Mouse (Mus musculus): ENCODE data around the gene Tirap. TPM values are rescaled to one million over a fixed set of nuclear protein-coding genes. Genes with fewer than 3 reads are reported as not detected.

Gene Tirap
- polyA plus RNA-seq, 1 experiment from 2014 or later: 11.8 TPM

DNA sequence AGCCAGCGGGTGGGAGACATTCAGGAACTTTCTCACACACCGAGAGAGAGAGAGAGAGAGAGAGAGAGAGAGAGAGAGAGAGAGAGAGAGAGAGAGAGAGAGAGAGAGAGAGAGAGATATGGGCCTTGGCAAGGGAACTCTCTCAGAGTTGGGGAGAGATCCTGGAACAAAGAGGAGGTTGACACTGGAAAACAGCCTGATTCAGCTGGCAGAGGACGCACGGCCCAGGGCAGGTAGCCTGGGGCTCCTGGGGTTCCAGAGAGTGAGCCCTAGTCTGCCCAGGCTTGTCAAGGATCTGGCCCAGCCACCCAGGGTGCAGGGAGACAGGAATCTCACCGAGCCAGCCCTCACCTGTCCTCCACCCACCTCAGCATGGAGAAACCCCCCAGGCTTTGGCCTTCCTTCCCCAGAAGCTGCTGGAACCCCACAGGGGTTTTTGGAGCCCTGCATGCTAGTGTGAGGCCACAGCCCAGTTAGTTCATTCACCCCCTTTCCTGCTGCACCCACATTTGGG is 60.8 kb downstream of the Tirap start:
- H3K9ac ChIP-seq (ENCODE audit: low read length): no peak overlapping the region
- ATAC-seq (ENCODE audit: low read depth): no peak
- H3K36me3 ChIP-seq (ENCODE audit: control insufficient read depth, insufficient read depth, low read length): no peaks in the 10 kb centered on the region
- no peaks in the 10 kb centered on the region for H3K27me3 ChIP-seq (ENCODE audit: control insufficient read depth, insufficient read depth, low read depth, low read length)
- 88% methylated on average over 5 of the region's 5 CpGs for WGBS
- H3K4me2 ChIP-seq (ENCODE audit: low read depth, low read length): no peak overlapping the region
- no peaks in the 10 kb centered on the region for H3K4me1 ChIP-seq (replicated peaks; ENCODE audit: control insufficient read depth, insufficient read depth, low read length)
- H3K27ac ChIP-seq (ENCODE audit: low read length): no peak overlapping the region
- no peaks in the 10 kb centered on the region for H3K9me3 ChIP-seq (ENCODE audit: control insufficient read depth, low read length)
- H3K4me3 ChIP-seq (ENCODE audit: low read length): no peak overlapping the region

DNA sequence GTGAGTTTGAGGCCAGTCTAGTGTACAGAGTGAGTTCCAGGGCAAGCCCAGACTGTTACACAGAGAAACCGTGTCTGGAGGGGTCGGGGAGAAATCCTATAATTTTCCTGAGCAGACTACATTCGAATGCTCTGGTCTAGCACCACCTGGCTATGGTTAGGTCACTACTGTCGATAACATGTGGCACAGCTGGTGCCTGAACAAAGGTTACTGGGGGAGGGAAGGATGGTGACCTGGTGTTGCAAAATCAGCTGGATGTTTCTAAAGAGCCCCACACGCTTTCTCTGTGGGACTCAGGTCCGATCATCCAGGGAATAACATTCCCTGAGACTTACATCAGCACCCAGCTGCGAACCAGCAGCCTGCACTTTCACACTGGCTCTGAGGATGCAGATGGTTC is 62.1 kb downstream of the Tirap start:
- Histone ChIP-seq H3K4me1 (replicated peaks; ENCODE audit: control insufficient read depth, insufficient read depth, low read length) (no peaks in the 10 kb centered on the region), H3K9ac (ENCODE audit: low read length) (no peak overlapping the region), H3K36me3 (ENCODE audit: control insufficient read depth, insufficient read depth, low read length) (no peaks in the 10 kb centered on the region), H3K4me2 (ENCODE audit: low read depth, low read length) (no peak overlapping the region), H3K4me3 (ENCODE audit: low read length) (no peak overlapping the region), H3K27me3 (ENCODE audit: control insufficient read depth, insufficient read depth, low read depth, low read length) (no peaks in the 10 kb centered on the region), H3K27ac (ENCODE audit: low read length) (no peak overlapping the region), H3K9me3 (ENCODE audit: control insufficient read depth, low read length) (no peaks in the 10 kb centered on the region)
- 76% methylated on average over 7 of the region's 7 CpGs for WGBS
- no peak for ATAC-seq (ENCODE audit: low read depth)

DNA sequence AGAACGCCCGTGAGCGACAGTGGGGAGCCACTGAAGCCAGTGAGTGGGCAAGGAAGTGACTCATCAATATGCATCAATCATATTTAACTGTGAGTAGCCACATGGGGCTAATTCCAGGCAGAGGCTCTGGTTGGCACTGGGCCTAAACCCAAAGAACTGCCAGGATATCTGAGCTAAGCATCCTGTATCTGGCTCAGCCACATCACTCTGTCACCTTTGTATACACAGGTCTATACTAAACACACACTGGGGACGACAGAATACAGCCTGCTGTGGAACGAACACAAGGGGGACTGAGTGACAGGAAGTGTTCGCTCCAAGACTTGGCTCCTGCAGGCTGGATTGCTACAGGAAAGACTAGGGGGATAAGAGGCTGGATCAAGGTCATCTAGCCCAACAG is 64.5 kb downstream of the Tirap start:
- peak; percentile 62 for ATAC-seq (ENCODE audit: low read depth)
- Histone ChIP-seq H3K4me3 (ENCODE audit: low read length) (no peak overlapping the region), H3K4me1 (replicated peaks; ENCODE audit: control insufficient read depth, insufficient read depth, low read length) (no peaks in the 10 kb centered on the region), H3K9ac (ENCODE audit: low read length) (no peak overlapping the region), H3K36me3 (ENCODE audit: control insufficient read depth, insufficient read depth, low read length) (no peaks in the 10 kb centered on the region), H3K4me2 (ENCODE audit: low read depth, low read length) (no peak overlapping the region), H3K9me3 (ENCODE audit: control insufficient read depth, low read length) (no peaks in the 10 kb centered on the region), H3K27ac (ENCODE audit: low read length) (no peak overlapping the region), H3K27me3 (ENCODE audit: control insufficient read depth, insufficient read depth, low read depth, low read length) (no peaks in the 10 kb centered on the region)
- WGBS: 39% methylated on average over 6 of the region's 6 CpGs

Other genes with a start within 250 kb of the Tirap start
- gene St3gal4, start 81.0 kb downstream of the Tirap start, polyA plus RNA-seq (2015; fragmentation: Nextera tagmentation; extraction: Ambion mirVana): 38.2 and 39.3 TPM in 2 replicates
- gene Dcps, start 24.2 kb downstream of the Tirap start, polyA plus RNA-seq (2015; fragmentation: Nextera tagmentation; extraction: Ambion mirVana): 85.6 and 86.3 TPM in 2 replicates
- 123 and 128 TPM in 2 replicates for gene Srpr, start 116 bp downstream of the Tirap start, polyA plus RNA-seq (2015; fragmentation: Nextera tagmentation; extraction: Ambion mirVana)
- 36.3 and 36.8 TPM in 2 replicates for gene Foxred1, start 10.8 kb upstream of the Tirap start, polyA plus RNA-seq (2015; fragmentation: Nextera tagmentation; extraction: Ambion mirVana)
- 34.5 and 35.5 TPM in 2 replicates for gene Fam118b, start 67.5 kb upstream of the Tirap start, polyA plus RNA-seq (2015; fragmentation: Nextera tagmentation; extraction: Ambion mirVana)
- 25.5 and 27.4 TPM in 2 replicates for gene Rpusd4, start 67.6 kb upstream of the Tirap start, polyA plus RNA-seq (2015; fragmentation: Nextera tagmentation; extraction: Ambion mirVana)
- gene Cdon, start 220.8 kb upstream of the Tirap start, polyA plus RNA-seq (2015; fragmentation: Nextera tagmentation; extraction: Ambion mirVana): 3.2 and 3.6 TPM in 2 replicates

Data from lung, embryonic 16.5 days (tissue).